In genomic region chr13:52771518-52771917, GRCm38 (mm10) we compare ENCODE assay signal across 14 mouse cellular contexts.
"Had no signal": no experiment of that assay in that cellular context is flagged by ENCODE, and none has a peak within 500 bp of the region (broad histone marks: within the 10 kb centered on the region; RNA-seq: fewer than 3 reads in every experiment).

No protein-coding gene starts in this region.

- H3K4me2 ChIP-seq: lung, embryonic 14.5 days; midbrain, embryonic 12.5 days; neural tube, embryonic 12.5 days; stomach, embryonic 15.5 days had no signal

- DNase-seq: lung, adult 18-20 months; lung, embryonic 14.5 days; lung, postnatal 10 days; midbrain, embryonic 14.5 days; right cerebral cortex, postnatal 14 days; thymus, adult 2 months; thymus, postnatal 25 days; thymus, postnatal 4 days had no signal

- H3K4me3 ChIP-seq: midbrain, embryonic 10.5 days; midbrain, embryonic 12.5 days; neural tube, embryonic 12.5 days; stomach, embryonic 15.5 days had no signal

- H3K4me1 ChIP-seq: midbrain, embryonic 10.5 days; midbrain, embryonic 12.5 days; neural tube, embryonic 12.5 days had no signal

- ATAC-seq: midbrain, embryonic 16.5 days had no signal

- H3K27ac ChIP-seq: midbrain, embryonic 10.5 days; midbrain, embryonic 12.5 days; neural tube, embryonic 12.5 days; stomach, embryonic 15.5 days; stomach, postnatal 0 days had no signal

- H3K27me3 ChIP-seq: midbrain, embryonic 12.5 days; stomach, embryonic 15.5 days had no signal

- H3K9me3 ChIP-seq: midbrain, embryonic 10.5 days; midbrain, embryonic 12.5 days; neural tube, embryonic 12.5 days; stomach, embryonic 15.5 days had no signal

- H3K9ac ChIP-seq: lung, embryonic 14.5 days; midbrain, embryonic 12.5 days; neural tube, embryonic 12.5 days; stomach, embryonic 15.5 days had no signal

- H3K36me3 ChIP-seq: midbrain, embryonic 10.5 days; midbrain, embryonic 12.5 days; neural tube, embryonic 12.5 days; stomach, embryonic 15.5 days had no signal
